Mouse (Mus musculus) hindbrain, embryonic 11.5 days (tissue): ENCODE data around the gene Plcxd3. TPM values are rescaled to one million over a fixed set of nuclear protein-coding genes. Genes with fewer than 3 reads are reported as not detected.

Source experiments
- ATAC-seq: fragments of 200-750 bp; cut with Nextera tagmentation; 2 replicates; pipeline ENCODE4 v1.8.0; 2017; ENCODE audit warnings: mild to moderate bottlenecking, moderate TSS enrichment, moderate library complexity; ENCODE audit not compliant: low FRiP score
- DNase-seq: peaks from one replicate; pipeline ENCODE4 v3.0.0-alpha.2; 2015; ENCODE audit warnings: low spot score
- H3K27ac ChIP-seq: fragments of 300-500 bp; sonication (generic); 2 replicates; pipeline ENCODE4 v1.5.1; 2014; ENCODE audit warnings: mild to moderate bottlenecking, low read depth, low read length
- H3K27me3 ChIP-seq: fragments of 300-500 bp; sonication (generic); 2 replicates; pipeline ENCODE4 v1.6.1; 2014; ENCODE audit warnings: mild to moderate bottlenecking, low read length, moderate library complexity, mixed read lengths; ENCODE audit not compliant: control insufficient read depth, insufficient read depth
- H3K36me3 ChIP-seq: fragments of 300-500 bp; sonication (generic); 2 replicates; pipeline ENCODE4 v1.6.1; 2014; ENCODE audit warnings: mild to moderate bottlenecking, low read length, moderate library complexity, mixed read lengths; ENCODE audit not compliant: control insufficient read depth, insufficient read depth
- H3K4me1 ChIP-seq: fragments of 300-500 bp; sonication (generic); replicated peaks from 2 replicates; pipeline ENCODE4 v1.6.1; 2014; ENCODE audit warnings: low read length, mixed read lengths; ENCODE audit not compliant: control insufficient read depth, insufficient read depth
- H3K4me2 ChIP-seq: fragments of 300-500 bp; sonication (generic); replicated peaks from 2 replicates; pipeline ENCODE4 v1.6.1; 2014; ENCODE audit warnings: mild to moderate bottlenecking, low read depth, low read length
- H3K4me3 ChIP-seq: fragments of 300-500 bp; sonication (generic); 2 replicates; pipeline ENCODE4 v1.5.1; 2014; ENCODE audit warnings: low read depth, low read length
- H3K9ac ChIP-seq: fragments of 300-500 bp; sonication (generic); 2 replicates; pipeline ENCODE4 v1.6.1; 2014; ENCODE audit warnings: low read depth, low read length
- H3K9me3 ChIP-seq: fragments of 300-500 bp; sonication (generic); 2 replicates; pipeline ENCODE4 v1.6.1; 2016; ENCODE audit warnings: low read length; ENCODE audit not compliant: control insufficient read depth
- WGBS: fragments of 180-500 bp; shearing (Covaris S2); extraction: QIAGEN DNeasy Blood & Tissue Kit; methylation state at CpG from one replicate; pipeline ENCODE4 v1.1.7; 2014; 5-methylcytosine and 5-hydroxymethylcytosine counted together
- polyA plus RNA-seq: library from polyadenylated mRNA; unstranded; fragments of >200 nt; fragmentation: Nextera tagmentation; extraction: Ambion mirVana; gene quantifications from 2 replicates; pipeline ENCODE4 v1.2.1, GENCODE M21; 2014

Gene Plcxd3
- polyA plus RNA-seq, result 13.2 and 15.9 TPM in 2 replicates

DNA sequence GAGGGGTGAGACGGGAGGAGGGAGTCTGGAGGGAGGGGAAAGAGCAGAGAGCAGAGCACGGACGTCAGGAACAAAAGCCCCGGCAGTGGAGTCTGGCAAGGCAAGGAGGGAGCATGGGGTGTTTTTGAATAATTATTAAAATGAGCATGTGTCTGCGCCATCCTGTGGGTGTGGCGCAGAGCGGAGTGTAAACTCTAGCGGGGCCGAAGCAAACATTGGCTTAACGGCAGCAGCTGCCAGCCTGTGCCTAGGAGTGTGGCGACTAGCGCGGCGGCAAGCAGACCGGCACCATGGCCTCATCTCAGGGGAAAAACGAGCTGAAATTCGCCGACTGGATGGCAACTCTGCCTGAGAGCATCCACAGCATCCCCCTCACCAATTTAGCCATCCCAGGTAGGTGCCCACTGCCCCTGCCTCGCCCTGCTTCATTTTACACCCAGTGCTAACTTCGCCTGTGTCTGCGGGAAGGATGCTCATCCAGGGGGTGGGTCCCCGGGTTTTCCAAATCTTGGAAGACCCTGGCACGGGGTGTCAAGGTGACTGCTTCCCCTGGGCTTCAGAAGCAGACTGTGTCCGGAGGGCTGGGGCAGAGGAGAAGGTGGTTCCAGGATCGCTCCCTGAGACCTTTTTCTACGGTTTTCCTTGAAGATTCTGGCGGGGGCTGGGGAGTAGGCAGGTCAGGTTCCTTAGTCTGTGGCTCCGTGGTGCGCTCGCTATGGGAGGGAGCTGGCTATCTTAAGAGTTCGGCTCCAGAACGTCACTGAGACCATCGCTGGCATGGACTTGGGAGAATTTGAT, at the start of gene Plcxd3:
Plcxd3 (plus strand) TSS at position 69 of the 798 bp plus-strand sequence.
- peak within 1 kb of the TSS; percentile 86 for H3K4me2 ChIP-seq
- H3K27me3 ChIP-seq, result no peaks in the 10 kb centered on the region
- H3K9ac ChIP-seq, result peak within 1 kb of the TSS; percentile 68
- DNase-seq (peak; percentile 76), ATAC-seq (peak; percentile 96)
- no peaks in the 10 kb centered on the region for H3K9me3 ChIP-seq
- no peaks in the 10 kb centered on the region for H3K36me3 ChIP-seq
- peak within 1 kb of the TSS; percentile 52 for H3K4me3 ChIP-seq
- WGBS, result under 1% methylated on average over 33 of the region's 33 CpGs
- no peaks in the 10 kb centered on the region; the same call in 1 of the 2 replicates for H3K4me1 ChIP-seq
- no peak within 1 kb of the TSS for H3K27ac ChIP-seq

DNA sequence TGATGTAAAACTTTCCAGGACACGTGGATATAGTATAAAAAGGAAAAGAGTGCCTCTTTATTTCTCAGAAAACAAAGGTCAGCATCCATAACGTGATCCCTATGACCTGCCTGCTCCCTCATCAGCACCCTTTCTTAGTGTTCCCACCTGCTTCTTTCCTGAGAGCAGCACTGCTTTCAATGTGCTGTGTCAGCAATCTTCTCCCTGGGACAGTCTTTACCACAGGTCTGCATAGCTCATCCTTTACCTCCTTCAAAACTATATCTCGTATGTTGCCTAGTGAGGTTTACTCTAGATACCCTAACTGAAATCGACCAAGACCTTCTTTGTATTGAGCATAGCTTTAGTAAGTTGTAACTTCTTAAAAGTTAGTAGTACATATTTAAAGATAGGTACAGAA, 43.4 kb upstream of the Plcxd3 start:
- H3K4me1 ChIP-seq, result no peaks in the 10 kb centered on the region
- no peak overlapping the region for H3K4me2 ChIP-seq
- no peaks in the 10 kb centered on the region for H3K9me3 ChIP-seq
- WGBS, result 81% methylated on average over 4 of the region's 4 CpGs
- DNase-seq (no peak), ATAC-seq (no peak)
- no peak overlapping the region for H3K9ac ChIP-seq
- H3K27ac ChIP-seq, result no peak overlapping the region
- H3K27me3 ChIP-seq, result no peaks in the 10 kb centered on the region
- H3K4me3 ChIP-seq, result no peak overlapping the region
- no peaks in the 10 kb centered on the region for H3K36me3 ChIP-seq

DNA sequence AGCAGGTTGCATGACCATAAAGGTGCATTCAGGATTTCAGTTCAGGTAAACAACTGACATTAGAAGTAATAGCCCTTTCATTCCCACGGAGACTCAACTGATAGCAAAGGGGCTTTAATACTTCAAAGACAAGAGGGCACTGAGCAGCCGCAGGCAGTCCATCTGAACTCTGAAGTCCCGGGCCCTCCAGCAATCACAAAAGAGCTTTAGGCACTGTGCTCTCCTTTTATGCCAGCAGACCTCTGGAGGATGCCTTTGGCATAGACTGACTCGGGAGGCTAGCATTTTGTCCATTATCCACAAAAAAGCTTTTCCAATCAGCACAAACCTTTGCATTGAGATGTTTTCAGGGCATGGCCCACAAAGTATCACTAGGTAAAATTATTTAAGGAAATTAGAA, 33.7 kb upstream of the Plcxd3 start:
- Histone ChIP-seq H3K27me3 (no peaks in the 10 kb centered on the region), H3K9me3 (no peaks in the 10 kb centered on the region), H3K4me1 (no peaks in the 10 kb centered on the region), H3K36me3 (no peaks in the 10 kb centered on the region), H3K4me2 (no peak overlapping the region), H3K27ac (no peak overlapping the region), H3K9ac (no peak overlapping the region), H3K4me3 (no peak overlapping the region)
- WGBS, result 18% methylated on average over 4 of the region's 4 CpGs
- ATAC-seq (no peak), DNase-seq (no peak)

DNA sequence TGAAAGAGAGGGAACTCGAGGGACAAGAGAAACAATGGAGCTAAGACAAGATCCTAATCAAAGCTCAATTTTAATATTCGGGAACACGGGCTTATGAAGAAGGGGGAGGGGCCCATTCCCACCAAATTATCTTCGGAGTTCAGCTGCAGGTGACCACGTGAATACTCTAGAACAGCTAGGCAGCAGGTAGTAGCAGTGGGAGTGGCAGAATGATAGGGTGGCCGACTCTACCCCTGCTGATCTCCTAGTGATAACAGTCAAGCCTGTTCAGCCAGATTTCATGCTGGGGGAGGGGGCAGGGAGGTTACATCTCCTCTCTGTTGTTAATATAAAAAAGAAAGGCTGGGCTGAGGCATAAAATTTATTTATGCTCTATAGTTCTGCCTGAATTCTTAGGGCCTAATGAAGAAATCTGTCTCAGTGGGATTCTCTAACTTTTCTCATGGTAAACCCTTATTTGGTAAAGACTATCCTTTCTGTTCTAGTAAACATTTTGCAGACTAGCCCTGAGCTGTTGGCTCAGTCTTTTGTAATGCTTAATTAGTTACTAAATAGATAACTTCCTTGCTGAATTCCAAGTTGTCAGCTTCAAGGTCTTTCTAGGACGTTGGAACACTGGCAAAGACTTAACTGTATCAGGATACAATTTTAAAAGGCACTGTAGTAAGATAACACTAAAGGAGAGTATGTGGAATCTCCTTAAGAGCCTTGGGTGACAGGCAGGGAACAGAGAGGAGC, 26.3 kb upstream of the Plcxd3 start:
- no peak for DNase-seq
- Histone ChIP-seq H3K27ac (no peak overlapping the region), H3K27me3 (no peaks in the 10 kb centered on the region), H3K4me2 (no peak overlapping the region), H3K4me3 (no peak overlapping the region), H3K4me1 (no peaks in the 10 kb centered on the region), H3K9me3 (no peaks in the 10 kb centered on the region), H3K36me3 (no peaks in the 10 kb centered on the region), H3K9ac (no peak overlapping the region)
- ATAC-seq, result no peak
- WGBS, result 32% methylated on average over 7 of the region's 7 CpGs

DNA sequence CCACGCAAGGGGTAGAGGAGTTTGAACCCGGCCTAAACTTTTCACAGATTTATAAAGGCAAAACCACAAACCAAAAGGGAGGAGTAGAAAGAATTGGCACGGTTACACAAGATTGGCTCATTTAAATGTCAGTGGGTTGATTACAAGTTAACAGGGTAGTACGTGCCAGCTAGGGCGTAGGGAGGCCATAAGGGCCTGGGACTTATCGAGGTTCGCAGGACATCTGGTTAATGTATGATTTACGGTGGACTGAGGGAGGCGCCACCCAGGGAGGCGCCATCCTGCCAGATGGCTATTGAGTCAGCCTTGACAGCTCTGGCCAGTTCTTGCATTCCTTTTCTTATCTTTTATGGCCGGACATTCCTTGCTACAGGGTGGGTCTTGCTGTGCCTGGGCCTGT, 18.9 kb upstream of the Plcxd3 start:
- WGBS, result 97% methylated on average over 11 of the region's 11 CpGs
- H3K4me2 ChIP-seq, result no peak overlapping the region
- no peaks in the 10 kb centered on the region for H3K27me3 ChIP-seq
- H3K9ac ChIP-seq, result no peak overlapping the region
- H3K36me3 ChIP-seq, result no peaks in the 10 kb centered on the region
- H3K4me1 ChIP-seq, result no peaks in the 10 kb centered on the region
- H3K9me3 ChIP-seq, result no peaks in the 10 kb centered on the region
- no peak overlapping the region for H3K4me3 ChIP-seq
- no peak overlapping the region for H3K27ac ChIP-seq
- no peak for DNase-seq
- no peak for ATAC-seq

DNA sequence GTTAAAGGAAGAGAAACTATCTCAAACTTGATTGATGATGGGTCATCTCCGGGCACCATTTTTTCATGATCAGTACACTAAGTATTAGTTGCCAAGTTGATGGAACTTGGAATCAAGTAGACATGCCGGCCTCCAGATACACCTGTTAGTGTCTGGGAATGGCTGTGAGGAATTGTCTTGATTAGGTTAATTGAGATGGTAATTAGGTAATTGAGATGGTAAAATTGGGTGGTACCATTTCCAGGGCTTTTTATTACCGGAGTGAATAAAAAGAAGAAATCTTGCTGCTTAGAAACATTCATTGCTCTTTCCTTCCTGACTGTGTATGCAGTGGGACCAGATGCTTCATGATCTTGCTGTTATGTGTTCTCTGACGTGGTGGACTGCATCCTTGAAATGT, 17.6 kb upstream of the Plcxd3 start:
- Histone ChIP-seq H3K27ac (no peak overlapping the region), H3K9me3 (no peaks in the 10 kb centered on the region), H3K4me1 (no peaks in the 10 kb centered on the region), H3K9ac (no peak overlapping the region), H3K4me2 (no peak overlapping the region), H3K27me3 (no peaks in the 10 kb centered on the region), H3K36me3 (no peaks in the 10 kb centered on the region), H3K4me3 (no peak overlapping the region)
- DNase-seq (no peak), ATAC-seq (no peak)
- 88% methylated on average over 4 of the region's 4 CpGs for WGBS

DNA sequence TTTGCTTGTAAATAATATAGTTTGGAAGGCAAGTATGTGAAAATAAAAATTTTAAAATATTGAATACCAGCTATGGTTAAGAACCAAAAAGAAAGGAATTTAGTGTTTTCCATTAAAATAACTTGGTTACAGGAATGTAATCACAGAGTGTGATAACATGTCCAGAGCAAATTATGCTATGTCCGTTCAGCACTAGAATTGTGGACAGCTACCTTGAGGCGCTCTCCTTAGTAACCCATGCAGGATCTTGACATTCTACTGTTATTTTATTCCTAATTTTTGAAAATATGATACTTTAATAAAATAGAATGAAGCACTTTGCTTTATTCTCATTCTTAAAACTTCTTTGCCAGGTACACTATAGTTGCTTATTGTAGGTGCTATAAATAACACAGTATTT, 7.5 kb upstream of the Plcxd3 start:
- Histone ChIP-seq H3K4me1 (no peaks in the 10 kb centered on the region), H3K4me3 (no peak overlapping the region), H3K9me3 (no peaks in the 10 kb centered on the region), H3K4me2 (no peak overlapping the region), H3K9ac (no peak overlapping the region), H3K27ac (no peak overlapping the region), H3K27me3 (no peaks in the 10 kb centered on the region), H3K36me3 (no peaks in the 10 kb centered on the region)
- peak; percentile 30 for DNase-seq
- 72% methylated on average over 2 of the region's 2 CpGs for WGBS
- no peak for ATAC-seq

DNA sequence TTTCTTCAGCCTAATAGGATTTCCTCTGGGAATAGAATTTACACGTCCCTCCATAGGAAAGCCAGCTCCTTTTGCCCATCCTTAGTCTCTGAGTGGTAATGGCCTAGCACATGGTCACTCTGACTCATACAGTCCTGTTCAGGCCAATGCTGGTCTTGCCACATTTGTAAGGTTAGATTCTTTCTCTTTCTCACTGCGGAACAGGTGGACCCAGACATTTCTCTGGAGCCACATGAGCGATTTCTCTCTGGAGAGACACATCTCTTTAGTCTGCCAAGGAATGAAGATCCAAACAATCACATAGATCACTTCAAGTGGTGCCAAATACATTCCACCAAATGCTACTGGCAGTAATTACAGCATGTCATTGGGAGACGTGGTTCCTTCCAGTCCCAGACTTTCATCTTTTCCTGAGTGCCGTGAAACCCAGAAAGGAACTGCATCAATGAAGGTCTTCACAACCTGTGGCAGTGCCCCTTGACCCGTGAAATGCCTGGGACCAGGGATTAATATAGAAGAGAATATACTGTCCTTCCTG, 769 bp upstream of the Plcxd3 start:
- WGBS, result 56% methylated on average over 6 of the region's 6 CpGs
- H3K4me3 ChIP-seq, result no peak overlapping the region
- ATAC-seq (0 out of 2 replicates have a peak, but pooled peaks have one; percentile 14), DNase-seq (no peak)
- peak overlapping the region; percentile 86; the same call in 1 of the 2 replicates for H3K4me2 ChIP-seq
- H3K36me3 ChIP-seq, result no peaks in the 10 kb centered on the region
- no peaks in the 10 kb centered on the region for H3K27me3 ChIP-seq
- H3K27ac ChIP-seq, result no peak overlapping the region
- H3K4me1 ChIP-seq, result no peaks in the 10 kb centered on the region; the same call in 1 of the 2 replicates
- no peak overlapping the region for H3K9ac ChIP-seq
- no peaks in the 10 kb centered on the region for H3K9me3 ChIP-seq
